Mouse (Mus musculus) adrenal gland, postnatal 36 days (tissue): ENCODE data around the gene Lrrtm1. TPM values are rescaled to one million over a fixed set of nuclear protein-coding genes. Genes with fewer than 3 reads are reported as not detected.

Experiments used
- DNase-seq, 2 experiments: peaks; one replicate each; pipeline ENCODE4 v3.0.0; 2021; ENCODE audit warnings: mixed read lengths in 1 of 2
- long read RNA-seq, 2 experiments: library from polyadenylated mRNA; stranded (forward); transcript quantifications; one replicate each; pipeline ENCODE4 v2.0.0; 2021; ENCODE audit warnings: borderline sequencing depth in 2 of 2
- total RNA-seq, 2 experiments: library from RNA; stranded (reverse); gene quantifications; 2 replicates each; pipeline ENCODE4 v1.2.3; 2021

Gene Lrrtm1
- total RNA-seq = under 1 TPM; 0.50 to 0.56 TPM
- long read RNA-seq, experiment 1 = 0 reads
- long read RNA-seq, experiment 2, partial matches to known transcripts = 0 of 1 reads
- long read RNA-seq, experiment 2, other reads (novel, unspliced or antisense) = 0 of 1 reads

GRCm38 (mm10) chr6:77242601-77243406 lies at the start of gene Lrrtm1:
Gene Lrrtm1, plus strand, starts transcription at chr6:77242689.
- DNase-seq = peak; percentile 44 to 50

GRCm38 (mm10) chr6:77196650-77197049 lies 45.8 kb upstream of the Lrrtm1 start:
- no peak for DNase-seq

GRCm38 (mm10) chr6:77199375-77199774 lies 43.1 kb upstream of the Lrrtm1 start:
- no peak for DNase-seq

GRCm38 (mm10) chr6:77209183-77209582 lies 33.3 kb upstream of the Lrrtm1 start:
- no peak for DNase-seq

- no peak for DNase-seq
Measured at GRCm38 (mm10) chr6:77209929-77210328, 32.6 kb upstream of the Lrrtm1 start.

DNA sequence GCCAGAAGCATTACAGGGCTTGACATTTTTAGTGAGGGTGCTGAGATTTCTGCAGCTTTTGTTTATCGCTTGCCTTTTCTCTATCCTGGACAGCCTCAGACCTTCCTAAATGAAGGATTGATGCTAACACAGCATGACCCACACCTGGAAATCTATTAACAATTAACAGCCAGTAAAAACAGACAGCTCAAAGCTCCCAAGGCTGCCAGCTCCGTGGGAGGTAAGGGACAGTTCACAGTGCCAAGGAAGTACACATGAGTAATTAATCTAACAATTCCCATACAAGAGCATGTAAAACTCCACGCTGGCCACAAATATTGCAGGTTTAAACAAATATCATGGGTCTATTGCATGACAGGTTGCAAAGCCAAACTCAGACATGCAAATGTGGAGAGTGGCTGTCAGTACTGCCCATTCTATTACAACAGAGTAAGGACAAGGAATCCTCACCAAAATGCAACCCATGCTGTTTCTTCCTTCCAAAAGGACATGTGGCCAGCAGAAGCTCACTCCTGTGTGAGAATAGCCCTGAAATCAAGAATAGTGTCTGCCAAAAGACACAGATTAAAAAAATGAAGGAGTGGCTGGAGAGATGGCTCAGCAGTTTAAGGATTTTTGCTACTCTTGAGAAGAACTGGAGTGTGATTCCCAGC lies 28.6 kb upstream of the Lrrtm1 start:
- DNase-seq = no peak

- no peak for DNase-seq
Measured at GRCm38 (mm10) chr6:77215322-77215721, 27.2 kb upstream of the Lrrtm1 start.

GRCm38 (mm10) chr6:77218875-77219274 lies 23.6 kb upstream of the Lrrtm1 start:
- no peak for DNase-seq

DNA sequence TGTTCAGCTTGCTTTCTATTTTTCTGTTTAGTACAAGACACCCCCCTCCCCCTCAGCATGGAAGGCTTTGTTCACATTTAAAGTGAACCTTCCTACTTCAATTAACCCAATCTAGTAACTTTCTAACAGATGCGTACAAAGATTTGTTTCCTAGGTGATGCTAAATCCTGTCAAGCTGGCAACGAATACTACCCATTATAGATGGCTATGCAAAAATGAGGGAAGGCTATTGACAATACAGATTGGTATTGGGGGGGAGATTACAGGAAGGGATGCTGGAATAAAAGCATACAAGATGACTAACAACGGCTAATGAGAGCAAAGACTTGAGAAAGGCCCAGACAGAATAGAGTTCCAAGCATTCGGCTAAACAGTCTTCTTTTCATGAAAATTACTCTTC lies 21.7 kb upstream of the Lrrtm1 start:
- no peak for DNase-seq

DNA sequence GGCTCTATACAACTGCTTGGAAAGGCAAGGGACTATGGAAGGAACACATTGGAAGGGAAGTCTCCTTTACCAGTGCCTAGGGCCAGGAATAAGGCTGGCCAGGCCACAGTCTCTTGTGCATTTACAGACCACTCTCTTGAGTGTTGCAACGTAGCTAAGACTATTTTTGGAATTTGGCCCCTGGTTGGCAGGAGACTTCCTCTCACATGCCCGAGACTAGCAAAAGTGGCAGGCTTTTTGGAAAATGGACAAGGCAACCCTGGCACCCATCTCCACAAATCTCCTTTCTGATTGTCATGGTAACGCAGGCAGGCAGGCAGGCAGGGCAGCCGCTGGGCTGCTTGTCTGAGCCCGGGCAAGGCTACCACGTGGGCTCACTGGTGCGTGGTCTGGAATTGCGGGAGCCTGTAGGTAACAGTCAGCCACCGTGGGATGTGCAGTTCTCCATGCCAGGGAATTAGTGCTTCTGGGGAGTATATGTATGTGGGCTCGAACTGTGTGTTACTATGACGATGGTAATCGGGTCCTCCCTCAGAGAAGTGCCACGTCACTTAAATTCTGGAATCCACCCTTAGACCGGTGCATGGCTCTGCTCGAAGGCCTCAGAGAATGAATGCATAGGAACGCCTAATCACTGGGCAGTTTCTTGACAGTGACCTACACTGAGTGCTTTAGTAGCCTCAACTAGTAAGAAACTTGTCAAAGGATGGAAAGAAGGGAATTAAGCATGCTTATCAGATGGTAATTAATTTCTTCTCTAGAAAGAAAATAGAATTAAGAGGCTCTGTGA lies 19.4 kb upstream of the Lrrtm1 start:
- peak in 1 of 2 experiments; percentile 27 for DNase-seq

DNA sequence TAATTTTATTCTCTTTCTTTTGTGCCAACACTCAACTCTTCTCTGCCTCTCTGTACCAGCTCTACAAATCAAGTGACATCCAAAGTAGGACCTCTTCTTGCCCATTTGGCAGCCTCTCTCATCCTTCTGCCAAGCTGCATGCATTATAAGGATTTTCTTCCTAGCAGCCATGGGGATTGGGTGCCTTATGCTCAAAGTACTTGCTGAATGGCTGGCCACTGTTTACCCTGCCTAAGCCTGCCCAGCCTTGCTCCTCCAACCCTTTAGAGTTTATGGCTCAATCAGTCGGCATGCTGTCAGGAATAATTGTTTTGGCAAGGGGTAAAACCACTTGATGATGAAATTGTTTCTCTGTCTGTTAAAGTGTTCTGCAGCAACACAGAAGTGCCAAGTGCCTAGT lies 2.1 kb upstream of the Lrrtm1 start:
- peak in 1 of 2 experiments; percentile 22 for DNase-seq

DNA sequence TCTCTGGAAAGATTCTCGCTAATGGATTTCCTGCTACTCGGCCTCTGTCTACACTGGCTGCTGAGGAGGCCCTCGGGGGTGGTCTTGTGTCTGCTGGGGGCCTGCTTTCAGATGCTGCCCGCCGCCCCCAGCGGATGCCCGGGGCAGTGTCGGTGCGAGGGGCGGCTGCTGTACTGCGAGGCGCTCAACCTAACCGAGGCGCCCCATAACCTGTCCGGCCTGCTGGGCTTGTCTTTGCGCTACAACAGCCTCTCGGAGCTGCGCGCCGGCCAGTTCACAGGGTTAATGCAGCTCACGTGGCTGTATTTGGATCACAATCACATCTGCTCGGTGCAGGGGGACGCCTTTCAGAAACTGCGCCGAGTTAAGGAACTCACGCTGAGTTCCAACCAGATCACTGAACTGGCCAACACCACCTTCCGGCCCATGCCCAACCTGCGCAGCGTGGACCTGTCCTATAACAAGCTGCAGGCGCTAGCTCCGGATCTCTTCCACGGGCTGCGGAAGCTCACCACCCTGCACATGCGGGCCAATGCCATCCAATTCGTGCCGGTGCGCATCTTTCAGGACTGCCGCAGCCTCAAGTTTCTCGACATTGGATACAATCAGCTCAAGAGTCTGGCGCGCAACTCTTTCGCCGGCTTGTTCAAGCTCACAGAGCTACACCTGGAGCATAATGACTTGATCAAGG lies 1.2 kb downstream of the Lrrtm1 start:
- DNase-seq = no peak

DNA sequence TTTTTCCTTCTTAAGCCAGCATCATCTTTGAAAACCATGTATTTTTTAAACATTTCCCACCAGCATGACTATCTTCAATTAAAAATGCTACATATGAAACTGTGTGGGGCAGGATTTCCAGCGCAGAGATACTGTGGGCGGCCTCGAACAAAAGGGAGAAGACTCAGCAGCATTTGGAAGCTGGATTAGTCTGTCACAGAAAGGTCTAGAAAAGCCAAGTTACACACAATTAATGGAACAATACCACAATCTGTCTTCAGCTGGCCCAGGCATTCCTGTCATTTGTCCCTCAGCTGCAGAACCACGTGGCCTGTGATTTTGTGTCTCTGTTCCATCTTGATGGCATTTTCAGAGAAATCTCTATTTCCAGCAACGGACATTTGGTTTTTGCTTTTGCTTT lies 11.0 kb downstream of the Lrrtm1 start:
- DNase-seq = no peak

GRCm38 (mm10) chr6:77256348-77256747 lies 13.9 kb downstream of the Lrrtm1 start:
- no peak for DNase-seq

GRCm38 (mm10) chr6:77257358-77258105 lies 15.0 kb downstream of the Lrrtm1 start:
- peak; percentile 16 for DNase-seq

DNA sequence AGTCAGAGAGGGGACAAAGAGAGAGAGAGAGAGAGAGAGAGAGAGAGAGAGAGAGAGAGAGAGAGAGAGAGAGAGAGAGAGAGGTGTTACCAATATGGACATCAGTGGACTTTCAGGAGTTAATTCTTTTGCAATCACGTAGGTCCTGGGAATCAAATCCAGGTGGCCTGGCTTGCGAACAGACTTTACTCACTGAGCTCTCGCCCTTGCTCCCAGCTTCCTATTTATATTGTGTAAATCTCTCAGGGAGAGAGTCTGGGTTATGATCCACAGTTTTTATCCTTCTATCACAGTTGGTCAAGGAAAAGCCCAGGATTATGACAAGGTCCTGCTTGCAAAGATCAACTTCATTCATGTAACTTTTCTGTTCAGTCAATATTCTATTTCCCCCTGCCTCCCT lies 22.7 kb downstream of the Lrrtm1 start:
- no peak for DNase-seq

DNA sequence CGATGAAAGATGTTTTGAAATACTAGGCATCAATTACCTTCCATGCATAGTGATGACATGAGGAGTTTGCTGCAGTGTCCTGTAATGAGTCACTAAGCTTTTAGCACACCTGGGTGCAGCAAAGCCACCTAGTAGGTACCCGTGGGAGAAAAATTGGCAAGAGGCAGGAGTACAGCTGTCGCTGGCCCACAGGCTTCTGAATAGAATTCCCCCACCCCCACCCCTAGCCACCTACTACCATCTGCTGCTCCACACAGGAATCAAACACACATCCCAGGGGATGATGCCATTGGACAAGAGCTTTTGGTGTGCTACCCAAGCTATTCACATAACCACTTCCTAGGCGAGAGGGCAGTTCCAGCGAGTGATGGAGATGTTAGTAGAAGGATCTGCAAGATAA lies 36.3 kb downstream of the Lrrtm1 start:
- DNase-seq = no peak

DNA sequence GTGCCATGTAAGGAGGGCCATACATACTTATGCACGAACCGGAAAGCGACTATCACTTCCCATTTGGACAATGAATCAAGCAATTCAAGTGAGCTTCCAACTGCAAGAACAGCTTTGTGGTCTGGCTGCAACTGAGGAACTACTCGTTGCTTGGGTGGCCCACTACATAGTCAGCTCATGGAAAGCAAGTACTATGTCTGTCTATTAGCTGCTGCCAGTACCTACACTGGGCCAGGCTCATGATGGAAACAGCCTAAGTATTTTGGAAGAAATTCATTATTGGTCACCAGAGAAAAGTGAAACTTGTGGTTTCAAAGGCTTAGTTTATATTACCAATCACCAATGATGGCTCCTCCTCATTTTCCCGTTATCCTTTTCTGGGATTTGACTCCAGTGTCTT lies 43.8 kb downstream of the Lrrtm1 start:
- no peak for DNase-seq

DNA sequence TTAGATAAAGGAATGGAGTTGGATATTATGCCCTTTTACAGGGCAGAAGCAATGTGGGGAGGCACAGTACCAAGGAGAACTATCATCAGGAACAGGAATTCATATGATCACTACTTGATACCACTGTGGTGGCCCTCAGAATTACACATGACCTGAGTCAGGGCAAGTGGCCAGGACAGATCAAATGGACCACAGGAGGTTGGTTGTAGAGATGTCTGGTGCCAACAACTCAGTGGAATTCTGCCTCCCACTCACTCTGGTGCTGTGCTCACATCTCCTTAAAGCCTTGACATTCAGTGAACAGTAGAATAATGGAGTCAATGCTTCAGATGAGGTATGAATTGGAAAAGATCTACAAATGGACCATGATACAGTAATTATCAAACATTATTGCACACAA lies 45.9 kb downstream of the Lrrtm1 start:
- DNase-seq = no peak

DNA sequence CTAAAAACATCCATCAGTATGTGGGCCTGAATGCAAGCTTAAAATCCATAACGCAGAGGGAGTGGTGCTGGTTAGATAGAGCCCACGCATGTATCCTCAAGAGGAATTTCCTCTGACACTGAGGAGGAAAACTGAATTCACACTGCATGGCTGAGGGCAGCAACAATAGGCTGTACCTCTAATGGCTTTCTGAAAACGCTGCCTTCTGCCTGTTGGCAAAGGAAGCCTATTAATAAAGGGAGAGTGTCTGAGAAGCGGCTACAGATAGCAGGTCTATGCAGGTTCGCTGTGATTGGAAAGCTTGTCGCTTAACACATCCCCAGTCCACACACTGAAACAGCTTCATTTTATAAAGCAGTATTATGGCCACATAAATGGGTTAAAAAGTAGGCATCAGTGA lies 48.9 kb downstream of the Lrrtm1 start:
- no peak for DNase-seq

DNA sequence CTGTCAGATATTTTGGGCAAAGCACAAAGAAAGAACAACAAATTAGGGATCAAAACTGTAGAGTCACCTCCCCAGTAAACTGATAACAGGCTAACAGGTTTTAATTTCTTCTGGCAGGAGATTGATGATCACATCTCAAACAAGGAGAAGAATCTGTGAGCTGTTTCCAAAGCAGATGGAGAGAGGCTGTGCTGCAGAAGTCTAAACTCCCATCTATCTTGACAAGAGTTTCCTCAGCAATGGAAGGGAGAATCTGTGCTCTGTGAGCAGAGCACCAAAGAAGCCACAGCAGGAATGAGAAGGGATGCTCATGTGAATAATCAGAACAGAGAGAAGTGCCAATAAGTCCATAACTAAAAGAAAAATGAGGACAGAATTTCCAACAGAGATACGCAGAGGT lies 58.8 kb downstream of the Lrrtm1 start:
- DNase-seq = no peak
